Mouse (Mus musculus) lung, postnatal 0 days (tissue): ENCODE measurements around the gene Svep1.

ENCODE experiments used
- CTCF ChIP-seq: IDR thresholded peaks from 2 replicates; pipeline ENCODE4 v1.5.1; 2016; ENCODE audit warnings: antibody characterized with exemption, mild to moderate bottlenecking
- EP300 ChIP-seq: IDR thresholded peaks from 2 replicates; pipeline ENCODE4 v1.6.1; 2016; ENCODE audit warnings: antibody characterized with exemption, mild to moderate bottlenecking, control low read depth

DNA sequence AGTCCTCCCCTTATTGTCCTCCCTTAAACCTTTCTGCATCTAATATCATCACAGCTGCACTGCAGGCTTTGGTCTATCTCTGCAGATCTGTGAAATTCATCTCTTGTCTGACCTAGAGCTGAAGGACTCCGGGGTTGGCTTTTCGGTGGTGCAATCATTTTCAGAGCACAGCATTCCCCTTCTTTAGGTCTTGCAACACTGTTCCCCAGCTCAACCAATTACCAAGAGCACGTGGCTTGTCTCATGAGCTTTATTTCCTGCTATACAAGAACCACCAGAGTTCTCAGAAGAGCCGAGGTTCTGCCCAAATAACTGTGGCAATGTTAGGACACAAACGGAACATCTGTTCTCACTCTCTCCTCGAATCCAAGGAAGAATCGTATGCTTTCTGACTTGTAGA, 33.8 kb upstream of the Svep1 start:
- TF ChIP-seq CTCF (no peak), EP300 (peak; percentile 57)
